Mouse (Mus musculus): ENCODE data around the gene Exosc7. TPM values are rescaled to one million over a fixed set of nuclear protein-coding genes. Genes with fewer than 3 reads are reported as not detected.

The Exosc7 gene
- polyA plus RNA-seq, 1 experiment from 2014 or later = 70.3 TPM

Other genes with a start within 250 kb of the Exosc7 start
- gene Zfp445, start 247.2 kb upstream of the Exosc7 start, polyA plus RNA-seq (2015; fragmentation: Nextera tagmentation; extraction: Ambion mirVana) = 16.6 and 16.8 TPM in 2 replicates
- 0.68 and 0.90 TPM in 2 replicates for gene Zkscan7, start 227.5 kb upstream of the Exosc7 start, polyA plus RNA-seq (2015; fragmentation: Nextera tagmentation; extraction: Ambion mirVana)
- 1.5 and 1.8 TPM in 2 replicates for gene Zfp105, start 190.1 kb upstream of the Exosc7 start, polyA plus RNA-seq (2015; fragmentation: Nextera tagmentation; extraction: Ambion mirVana)
- gene 1110059G10Rik, start 162.2 kb upstream of the Exosc7 start, polyA plus RNA-seq (2015; fragmentation: Nextera tagmentation; extraction: Ambion mirVana) = 10.8 and 12.8 TPM in 2 replicates
- 30.0 and 30.8 TPM in 2 replicates for gene Kif15, start 162.2 kb upstream of the Exosc7 start, polyA plus RNA-seq (2015; fragmentation: Nextera tagmentation; extraction: Ambion mirVana)
- gene Tmem42, start 91.9 kb upstream of the Exosc7 start, polyA plus RNA-seq (2015; fragmentation: Nextera tagmentation; extraction: Ambion mirVana) = 6.0 TPM in 2 replicates
- gene Tgm4, start 78.5 kb upstream of the Exosc7 start, polyA plus RNA-seq (2015; fragmentation: Nextera tagmentation; extraction: Ambion mirVana) = 0.12 and 0.21 TPM in 2 replicates
- 30.7 and 31.7 TPM in 2 replicates for gene Zdhhc3, start within 50 bp of the Exosc7 start, polyA plus RNA-seq (2015; fragmentation: Nextera tagmentation; extraction: Ambion mirVana)
- 0.12 TPM in 1 of 2 replicates, not detected in the other for gene Clec3b, start 37.7 kb downstream of the Exosc7 start, polyA plus RNA-seq (2015; fragmentation: Nextera tagmentation; extraction: Ambion mirVana)
- gene Cdcp1, start 102.8 kb downstream of the Exosc7 start, polyA plus RNA-seq (2015; fragmentation: Nextera tagmentation; extraction: Ambion mirVana) = 0.46 and 0.59 TPM in 2 replicates
- 2.0 and 2.1 TPM in 2 replicates for gene Tmem158, start 147.5 kb downstream of the Exosc7 start, polyA plus RNA-seq (2015; fragmentation: Nextera tagmentation; extraction: Ambion mirVana)